Mouse (Mus musculus): ENCODE data around the gene Lrtm1.

DNA sequence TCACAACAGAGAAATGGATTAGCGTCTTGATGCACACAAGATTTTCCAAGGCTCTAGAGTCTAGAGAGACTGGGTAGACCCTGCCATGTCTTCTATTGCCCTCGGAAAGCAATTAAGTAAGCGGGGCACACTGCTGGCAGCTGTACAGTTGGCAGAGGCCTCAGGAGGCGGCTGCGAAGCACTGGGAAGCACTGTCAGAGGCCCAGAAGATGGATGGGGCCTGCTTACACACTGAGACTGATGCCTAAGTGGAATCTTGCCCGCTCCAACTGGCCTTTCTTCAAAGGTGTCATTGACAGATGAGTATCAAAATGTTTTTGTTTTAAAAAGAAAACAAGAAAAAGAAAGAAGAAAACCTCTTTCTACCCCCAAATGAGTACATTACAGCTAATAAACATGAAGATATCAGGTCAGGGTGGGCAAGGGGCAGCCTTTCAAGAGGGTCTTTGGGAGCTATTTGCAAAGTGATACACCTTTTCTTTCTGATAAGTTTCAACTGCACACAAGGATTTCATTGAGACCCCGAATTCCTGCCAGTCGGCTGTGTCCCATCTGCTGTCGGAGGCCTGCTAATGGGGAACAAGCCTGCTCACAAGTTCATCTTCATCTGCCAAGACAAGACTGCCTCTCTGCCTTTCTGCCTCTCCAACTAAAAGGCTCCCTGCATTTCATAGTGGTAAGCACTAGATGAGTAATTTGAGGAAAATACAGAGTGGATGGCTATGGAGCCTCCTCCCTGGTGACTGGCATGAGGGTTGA lies 22.8 kb downstream of the Lrtm1 start:
- TF ChIP-seq CTCF (IDR thresholded peaks at IDR 0.05; ENCODE audit: low read depth, low read length), result no peak
- no peak for TF ChIP-seq POLR2A (IDR thresholded peaks at IDR 0.05; ENCODE audit: insufficient read depth, low read length)

Data from ES-Bruce4 (cell line).